Mouse (Mus musculus): ENCODE results near the gene Bscl2. TPM values are rescaled to one million over a fixed set of nuclear protein-coding genes. Genes with fewer than 3 reads are reported as not detected.

The Bscl2 gene
- polyA plus RNA-seq, 1 experiment = 91.7 TPM

DNA sequence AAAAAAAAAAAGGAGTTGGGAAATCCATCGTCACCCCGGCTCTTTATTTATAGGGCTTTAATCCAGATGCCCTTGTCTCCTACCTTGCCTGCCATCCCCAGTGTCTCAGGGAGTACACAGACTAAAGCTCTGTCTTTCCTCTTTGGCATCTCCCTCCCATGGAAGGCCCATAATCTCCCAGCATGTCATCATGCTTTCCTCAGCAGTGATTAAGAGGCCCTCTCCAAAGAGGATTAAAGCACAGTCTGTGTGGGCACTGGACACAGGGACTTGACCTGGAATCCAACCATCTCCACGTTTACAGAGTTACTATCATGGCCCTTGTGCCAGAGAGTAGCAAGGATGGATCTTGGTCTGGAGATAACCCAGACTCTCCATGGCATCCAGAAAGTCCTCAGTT lies 46.3 kb downstream of the Bscl2 start, which contains the start of the genes Lbhd1 and Gm49403:
Gene Lbhd1 (plus strand): TSS at position 117 of the 400 bp plus-strand sequence.
Gene Gm49403 (plus strand): TSS at position 315 of the 400 bp plus-strand sequence.
- no peak within 1 kb of the TSS for H3K4me3 ChIP-seq (ENCODE audit: extremely low read depth, insufficient read depth, insufficient read length)
- no peaks in the 10 kb centered on the region for H3K36me3 ChIP-seq (ENCODE audit: control insufficient read depth, insufficient read depth, low read length)
- no peaks in the 10 kb centered on the region for H3K27me3 ChIP-seq (ENCODE audit: control insufficient read depth, insufficient read depth, low read length)
- DNase-seq (ENCODE audit: low read depth in 1 of 2, low spot score in 2 of 2) = no peak
- WGBS = 93% methylated on average over 3 of the region's 3 CpGs
- TF ChIP-seq CTCF (IDR thresholded peaks at IDR 0.05; ENCODE audit: extremely low read depth, insufficient read depth, insufficient read length, insufficient replicate concordance) = no peak
- no peak for TF ChIP-seq POLR2A (IDR thresholded peaks at IDR 0.05; ENCODE audit: low read depth, low read length)
- peaks cover 5% of the 10 kb centered on the region; the same call in 1 of the 2 replicates for H3K4me1 ChIP-seq (ENCODE audit: control insufficient read depth, insufficient read depth, insufficient read length)
- H3K27ac ChIP-seq (ENCODE audit: insufficient read depth, low read length) = no peak within 1 kb of the TSS

DNA sequence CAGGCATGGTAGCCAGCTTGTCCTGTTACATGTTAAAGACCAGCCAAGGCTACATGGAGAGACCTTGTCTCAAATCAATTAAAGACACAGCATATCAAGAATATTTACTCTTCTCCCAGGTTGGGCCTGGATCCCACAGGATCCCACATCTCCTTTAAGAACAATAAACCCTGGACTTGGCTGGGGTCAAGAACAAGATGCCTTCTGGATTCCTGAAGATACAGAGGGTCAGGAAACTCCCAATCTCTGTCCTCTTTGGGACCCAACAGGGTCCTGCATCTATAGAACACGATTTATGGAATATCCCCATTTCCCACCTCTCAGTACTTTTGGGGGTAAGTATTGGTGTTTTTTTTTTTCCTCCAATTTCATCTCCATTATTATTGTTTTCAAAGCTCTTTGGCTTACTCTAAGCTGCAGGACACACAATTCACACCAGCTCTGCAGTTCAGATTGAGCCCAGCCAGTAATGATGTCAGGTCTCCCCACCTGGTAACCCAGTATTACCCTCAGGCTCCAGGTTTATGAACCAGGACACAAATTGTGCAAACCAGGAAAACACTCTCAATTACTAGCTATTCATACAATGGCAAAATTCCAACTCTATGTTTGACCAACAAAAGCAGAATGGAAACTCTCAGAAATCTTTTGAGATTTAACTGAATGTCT lies 49.8 kb downstream of the Bscl2 start:
- DNase-seq (ENCODE audit: low read depth in 1 of 2, low spot score in 2 of 2) = no peak
- Histone ChIP-seq H3K27me3 (ENCODE audit: control insufficient read depth, insufficient read depth, low read length) (no peaks in the 10 kb centered on the region), H3K4me1 (ENCODE audit: control insufficient read depth, insufficient read depth, insufficient read length) (0 out of 2 replicates have a peak, but pooled peaks cover 5% of the 10 kb centered on the region), H3K27ac (ENCODE audit: insufficient read depth, low read length) (no peak overlapping the region), H3K4me3 (ENCODE audit: extremely low read depth, insufficient read depth, insufficient read length) (no peak overlapping the region), H3K36me3 (ENCODE audit: control insufficient read depth, insufficient read depth, low read length) (peaks cover 6% of the 10 kb centered on the region)
- WGBS = 73% methylated on average over 1 of the region's 1 CpGs
- TF ChIP-seq POLR2A (IDR thresholded peaks at IDR 0.05; ENCODE audit: low read depth, low read length) (no peak), CTCF (IDR thresholded peaks at IDR 0.05; ENCODE audit: extremely low read depth, insufficient read depth, insufficient read length, insufficient replicate concordance) (no peak)

DNA sequence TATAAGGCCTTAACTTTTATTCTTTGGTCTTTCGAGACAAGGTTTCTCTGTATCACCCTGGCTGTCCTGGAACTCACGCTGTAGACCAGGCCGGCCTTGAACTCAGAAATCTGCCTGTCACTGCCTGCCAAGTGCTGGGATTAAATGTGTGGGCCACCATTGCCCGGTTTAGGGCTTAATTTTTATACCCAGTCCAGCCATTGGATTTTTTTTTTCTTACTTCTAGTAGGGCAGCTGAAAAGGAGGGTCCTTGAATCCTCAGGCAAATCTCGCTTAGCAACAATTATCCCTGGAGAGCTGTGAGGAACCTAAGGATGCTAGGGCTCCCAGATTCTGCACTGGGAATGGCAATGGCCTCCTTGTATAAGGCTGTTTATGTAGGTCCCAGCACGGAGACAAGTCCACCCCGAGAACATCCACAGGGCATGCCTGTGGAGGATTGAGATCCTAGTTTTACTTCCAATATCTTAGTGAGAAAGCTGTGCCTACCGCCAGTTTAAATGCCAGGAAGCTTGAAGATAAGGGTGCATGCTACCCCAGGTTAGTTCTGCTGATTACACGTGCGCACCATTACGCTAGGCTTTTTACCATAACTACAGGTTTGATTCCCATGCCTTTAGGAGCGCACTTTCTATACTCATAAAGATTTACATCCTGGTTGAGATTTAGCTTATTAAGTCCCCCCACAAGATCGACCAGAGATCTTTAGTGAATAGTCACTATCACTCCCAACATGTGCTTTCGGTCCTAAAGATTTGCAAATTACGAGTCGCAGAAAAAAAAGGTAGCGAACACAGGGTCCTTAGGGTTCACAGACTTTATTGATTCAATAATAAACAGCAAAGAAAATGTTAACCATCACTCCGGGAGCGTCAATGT lies 50.6 kb downstream of the Bscl2 start:
- peak overlapping the region; percentile 83 for H3K27ac ChIP-seq (ENCODE audit: insufficient read depth, low read length)
- 0 out of 2 replicates have a peak, but pooled peaks cover 5% of the 10 kb centered on the region for H3K4me1 ChIP-seq (ENCODE audit: control insufficient read depth, insufficient read depth, insufficient read length)
- DNase-seq (ENCODE audit: low read depth in 1 of 2, low spot score in 2 of 2) = no peak
- TF ChIP-seq CTCF (IDR thresholded peaks at IDR 0.05; ENCODE audit: extremely low read depth, insufficient read depth, insufficient read length, insufficient replicate concordance) (no peak), POLR2A (IDR thresholded peaks at IDR 0.05; ENCODE audit: low read depth, low read length) (no peak)
- no peaks in the 10 kb centered on the region for H3K27me3 ChIP-seq (ENCODE audit: control insufficient read depth, insufficient read depth, low read length)
- WGBS = 24% methylated on average over 19 of the region's 19 CpGs
- H3K4me3 ChIP-seq (ENCODE audit: extremely low read depth, insufficient read depth, insufficient read length) = peak overlapping the region; percentile 75
- H3K36me3 ChIP-seq (ENCODE audit: control insufficient read depth, insufficient read depth, low read length) = peaks cover 6% of the 10 kb centered on the region

DNA sequence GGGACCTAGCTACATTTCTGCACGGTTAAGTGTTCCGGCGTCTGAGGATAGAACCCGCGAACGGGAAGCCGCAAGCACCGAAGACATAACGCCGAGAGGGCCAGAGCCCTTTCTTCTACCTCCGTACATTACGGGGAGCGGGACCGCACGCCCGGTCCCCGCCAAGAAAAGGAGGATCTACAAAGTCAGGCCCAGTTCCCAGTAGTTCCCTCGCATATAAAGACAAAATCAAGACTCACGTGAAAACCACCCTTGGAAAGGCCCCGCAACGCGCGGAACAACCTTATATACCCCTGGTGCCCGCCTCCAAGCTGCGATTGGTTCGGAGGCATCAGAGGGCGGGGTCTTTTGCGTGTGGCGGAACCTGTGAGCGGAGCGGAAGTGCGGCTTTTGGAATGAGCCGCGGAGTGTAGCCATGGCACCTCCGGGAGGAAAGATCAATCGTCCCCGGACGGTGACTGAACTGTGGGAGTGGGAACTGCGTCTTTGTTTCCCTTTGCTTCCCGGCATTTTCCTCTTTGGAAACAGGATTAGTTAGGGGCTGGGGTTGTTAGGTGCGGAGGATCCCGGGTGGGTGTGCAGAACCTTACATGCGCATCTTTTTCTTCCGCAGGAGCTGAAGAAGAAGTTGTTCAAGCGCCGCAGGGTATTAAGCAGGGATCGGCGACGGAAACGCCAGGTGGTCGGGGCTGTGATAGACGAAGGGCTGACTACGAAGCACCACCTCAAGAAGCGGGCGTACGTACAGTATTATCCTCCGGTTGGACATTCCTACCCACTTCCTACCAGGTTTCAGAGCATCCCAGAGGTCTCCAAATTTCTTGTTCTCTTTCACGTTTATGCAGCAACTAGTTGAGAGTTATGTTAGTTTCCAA lies 51.5 kb downstream of the Bscl2 start, which contains the start of the genes 1810009A15Rik and Gm49416:
Gene 1810009A15Rik (plus strand): TSS at position 343 of the 875 bp plus-strand sequence.
Gene Gm49416 (plus strand): TSS at position 416 of the 875 bp plus-strand sequence.
- TF ChIP-seq CTCF (IDR thresholded peaks at IDR 0.05; ENCODE audit: extremely low read depth, insufficient read depth, insufficient read length, insufficient replicate concordance) (no peak), POLR2A (IDR thresholded peaks at IDR 0.05; ENCODE audit: low read depth, low read length) (peak; percentile 72)

GRCm38 (mm10) chr19:8892829-8893766 lies 55.8 kb downstream of the Bscl2 start, which contains the start of gene Ints5:
Ints5 (plus strand) TSS chr19:8893005.
- DNase-seq (ENCODE audit: low read depth in 1 of 2, low spot score in 2 of 2) = peak; percentile 73 to 78
- TF ChIP-seq CTCF (IDR thresholded peaks at IDR 0.05; ENCODE audit: extremely low read depth, insufficient read depth, insufficient read length, insufficient replicate concordance) (no peak), POLR2A (IDR thresholded peaks at IDR 0.05; ENCODE audit: low read depth, low read length) (peak; percentile 77)
- Histone ChIP-seq H3K4me1 (ENCODE audit: control insufficient read depth, insufficient read depth, insufficient read length) (peaks cover 5% of the 10 kb centered on the region; the same call in 1 of the 2 replicates), H3K27ac (ENCODE audit: insufficient read depth, low read length) (peak within 1 kb of the TSS; percentile 68), H3K27me3 (ENCODE audit: control insufficient read depth, insufficient read depth, low read length) (no peaks in the 10 kb centered on the region), H3K4me3 (ENCODE audit: extremely low read depth, insufficient read depth, insufficient read length) (peak within 1 kb of the TSS; percentile 80), H3K36me3 (ENCODE audit: control insufficient read depth, insufficient read depth, low read length) (peaks cover 8% of the 10 kb centered on the region)
- WGBS = 2% methylated on average over 54 of the region's 54 CpGs

More for the DNA sequence above, 51.5 kb downstream of the Bscl2 start, which contains the start of the genes 1810009A15Rik and Gm49416:
- Histone ChIP-seq H3K36me3 (ENCODE audit: control insufficient read depth, insufficient read depth, low read length) (peaks cover 6% of the 10 kb centered on the region), H3K4me1 (ENCODE audit: control insufficient read depth, insufficient read depth, insufficient read length) (0 out of 2 replicates have a peak, but pooled peaks cover 5% of the 10 kb centered on the region), H3K4me3 (ENCODE audit: extremely low read depth, insufficient read depth, insufficient read length) (peak within 1 kb of the TSS; percentile 75), H3K27me3 (ENCODE audit: control insufficient read depth, insufficient read depth, low read length) (no peaks in the 10 kb centered on the region), H3K27ac (ENCODE audit: insufficient read depth, low read length) (peak within 1 kb of the TSS; percentile 83)
- peak; percentile 90 to 94 for DNase-seq (ENCODE audit: low read depth in 1 of 2, low spot score in 2 of 2)
- under 1% methylated on average over 58 of the region's 58 CpGs for WGBS
